Mouse (Mus musculus) layer of hippocampus, adult 11-12 months (tissue): Measurements from ENCODE around the gene Pdss1.

Experiments used
- DNase-seq: peaks from one replicate; pipeline ENCODE4 v3.0.0; 2022; ENCODE audit warnings: low spot score

Pdss1 gene

DNA sequence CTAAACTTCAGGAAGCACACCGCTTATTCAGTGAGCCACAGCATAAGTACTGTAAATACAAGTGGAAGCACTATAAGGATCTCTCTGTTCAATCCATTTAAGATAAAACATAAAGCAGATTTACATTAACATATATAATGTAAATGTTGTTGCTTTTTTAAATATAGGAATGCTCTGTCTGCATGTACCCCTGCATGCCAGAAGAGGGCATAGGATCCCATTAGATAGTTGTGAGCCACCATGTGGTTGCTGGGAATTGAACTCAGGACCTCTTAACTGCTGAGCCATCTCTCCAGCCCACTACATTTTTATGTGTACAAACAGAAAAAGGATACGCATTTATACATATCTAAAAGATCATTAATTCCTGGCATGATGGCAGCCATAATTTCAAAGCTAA lies 66.4 kb downstream of the Pdss1 start:
- no peak for DNase-seq

DNA sequence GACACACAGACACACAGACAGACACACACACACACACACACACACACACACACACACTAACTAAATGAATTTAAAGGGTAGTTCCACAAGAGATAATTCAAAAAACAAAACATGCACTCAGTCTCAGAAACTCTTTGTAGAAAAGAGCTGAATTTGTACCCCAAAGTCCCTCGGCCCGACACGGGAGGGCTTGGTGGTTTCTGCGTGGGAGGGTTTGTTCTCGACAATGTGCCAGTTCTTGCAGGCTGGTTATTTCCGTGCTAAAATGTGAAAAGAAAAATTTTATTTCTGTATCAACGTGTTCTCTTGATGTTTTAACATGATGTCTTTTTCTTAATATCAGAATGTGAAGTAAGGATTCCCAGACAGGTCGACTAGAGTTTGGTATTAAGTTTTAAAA lies 66.9 kb downstream of the Pdss1 start:
- DNase-seq, result peak; percentile 61

DNA sequence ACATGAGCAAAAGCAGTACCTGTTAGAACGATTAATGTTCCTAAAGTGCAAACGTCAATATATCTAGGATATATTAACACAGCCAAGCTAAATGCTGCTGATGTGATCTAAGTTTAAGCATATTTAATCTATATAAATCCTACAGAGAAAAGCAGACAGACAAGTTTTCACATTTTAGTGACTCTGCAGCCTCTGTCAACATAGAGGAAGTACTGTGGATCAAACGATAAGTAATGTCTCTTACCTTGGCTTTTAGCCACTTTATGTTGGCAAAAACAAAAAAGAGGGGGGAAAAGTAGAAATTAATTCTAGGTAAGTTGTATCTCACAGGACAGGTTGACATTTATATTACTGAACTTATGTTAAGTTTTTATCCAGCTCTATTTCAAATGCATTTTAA lies 67.6 kb downstream of the Pdss1 start:
- no peak for DNase-seq

DNA sequence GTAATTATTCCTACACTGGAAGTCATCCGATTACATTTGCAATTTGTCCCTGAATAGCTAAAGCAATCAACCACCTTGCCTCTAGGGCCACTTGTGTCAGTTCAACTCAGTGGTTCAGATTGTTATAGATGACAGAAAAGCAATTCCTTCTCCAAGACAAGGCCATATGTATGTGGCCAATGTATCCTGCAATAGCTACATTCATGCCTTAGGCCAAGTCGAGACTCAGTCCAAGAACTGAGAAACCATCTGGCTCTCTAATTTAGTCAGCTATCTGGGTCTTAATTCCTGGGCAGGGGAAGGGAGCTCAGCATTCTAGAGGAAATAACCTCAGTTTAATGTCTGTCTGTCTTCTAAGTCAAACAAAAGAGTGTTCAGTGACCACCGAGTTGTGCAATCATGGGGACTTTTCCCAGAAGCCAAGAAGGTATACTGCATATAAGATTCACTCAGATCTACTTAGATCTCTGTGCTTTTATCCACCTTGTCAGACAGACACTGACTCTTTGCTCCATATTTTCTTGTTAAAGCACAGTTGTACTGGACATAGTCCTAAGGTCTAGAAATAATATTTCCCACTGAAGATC lies 82.2 kb downstream of the Pdss1 start:
- no peak for DNase-seq

DNA sequence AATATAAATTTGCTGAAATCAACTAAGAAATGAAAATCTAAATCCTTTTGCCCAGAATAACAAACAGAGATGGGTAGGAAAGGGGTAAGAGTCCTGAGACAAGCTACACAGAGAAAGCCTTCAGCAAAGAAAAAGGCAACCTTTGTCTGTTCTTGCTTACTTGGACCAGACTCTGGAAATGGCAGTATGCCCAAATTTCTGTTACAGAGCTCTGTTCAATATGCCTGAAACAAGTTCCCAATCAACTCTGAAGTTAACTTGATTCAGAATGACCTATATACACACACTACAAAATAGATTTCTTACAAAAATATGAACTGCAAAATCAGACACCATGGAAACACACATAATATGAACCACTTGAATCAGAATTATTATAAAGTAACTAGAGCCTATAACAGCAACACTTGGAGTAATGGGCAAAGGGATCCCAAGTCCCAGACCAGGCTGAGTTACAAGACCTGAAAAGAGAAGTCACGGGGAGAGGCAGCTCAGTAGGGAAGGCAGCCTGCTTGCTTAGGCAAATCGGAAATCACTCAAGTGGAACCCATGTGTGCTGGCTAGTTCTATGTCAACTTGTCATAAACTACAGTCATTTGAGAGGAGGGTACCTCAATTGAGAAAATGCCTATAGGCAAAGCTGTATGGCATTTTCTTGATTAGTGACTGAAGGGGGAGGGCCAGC lies 90.8 kb downstream of the Pdss1 start:
- peak; percentile 30 for DNase-seq
